Mouse (Mus musculus) hindbrain, embryonic 14.5 days (tissue): ENCODE results near the gene Mrps35. TPM values are rescaled to one million over a fixed set of nuclear protein-coding genes. Genes with fewer than 3 reads are reported as not detected.

Experiments
- ATAC-seq: fragments of 200-750 bp; cut with Nextera tagmentation; 2 replicates; pipeline ENCODE4 v1.8.0; 2017; ENCODE audit warnings: moderate number of reproducible peaks, mild to moderate bottlenecking, moderate TSS enrichment, moderate library complexity; ENCODE audit not compliant: low FRiP score
- DNase-seq: peaks from one replicate; pipeline ENCODE4 v3.0.0-alpha.2; 2015; ENCODE audit warnings: low spot score
- H3K27ac ChIP-seq: fragments of 300-500 bp; sonication (generic); 2 replicates; pipeline ENCODE4 v1.5.1; 2014; ENCODE audit warnings: mild to moderate bottlenecking, moderate library complexity
- H3K27me3 ChIP-seq: fragments of 300-500 bp; sonication (generic); 2 replicates; pipeline ENCODE4 v1.6.1; 2014; ENCODE audit warnings: mild to moderate bottlenecking, low read length, mixed read lengths; ENCODE audit not compliant: control insufficient read depth, insufficient read depth
- H3K36me3 ChIP-seq: fragments of 300-500 bp; sonication (generic); replicated peaks from 2 replicates; pipeline ENCODE4 v1.6.1; 2014; ENCODE audit not compliant: control insufficient read depth, insufficient read depth
- H3K4me1 ChIP-seq: fragments of 300-500 bp; sonication (generic); replicated peaks from 2 replicates; pipeline ENCODE4 v1.6.1; 2014; ENCODE audit warnings: antibody characterized with exemption, low read length, mixed read lengths; ENCODE audit not compliant: control insufficient read depth, insufficient read depth
- H3K4me2 ChIP-seq: fragments of 300-500 bp; sonication (generic); replicated peaks from 2 replicates; pipeline ENCODE4 v1.6.1; 2014; ENCODE audit warnings: mild to moderate bottlenecking, moderate library complexity
- H3K4me3 ChIP-seq: fragments of 300-500 bp; sonication (generic); replicated peaks from 2 replicates; pipeline ENCODE4 v1.5.1; 2014; ENCODE audit warnings: mild to moderate bottlenecking, low read length
- H3K9ac ChIP-seq: fragments of 300-500 bp; sonication (generic); 2 replicates; pipeline ENCODE4 v1.6.1; 2014
- H3K9me3 ChIP-seq: fragments of 300-500 bp; sonication (generic); 2 replicates; pipeline ENCODE4 v1.6.1; 2016; ENCODE audit warnings: low read length; ENCODE audit not compliant: control insufficient read depth
- WGBS: fragments of 180-500 bp; shearing (Covaris S2); extraction: QIAGEN DNeasy Blood & Tissue Kit; methylation state at CpG from one replicate; pipeline ENCODE4 v1.1.7; 2014; 5-methylcytosine and 5-hydroxymethylcytosine counted together
- polyA plus RNA-seq: library from polyadenylated mRNA; unstranded; fragments of >200 nt; fragmentation: Nextera tagmentation; extraction: Ambion mirVana; gene quantifications from 2 replicates; pipeline ENCODE4 v1.2.1, GENCODE M21; 2014

Gene Mrps35
- polyA plus RNA-seq, 1 experiment from 2014 or later = 76.8 TPM

DNA sequence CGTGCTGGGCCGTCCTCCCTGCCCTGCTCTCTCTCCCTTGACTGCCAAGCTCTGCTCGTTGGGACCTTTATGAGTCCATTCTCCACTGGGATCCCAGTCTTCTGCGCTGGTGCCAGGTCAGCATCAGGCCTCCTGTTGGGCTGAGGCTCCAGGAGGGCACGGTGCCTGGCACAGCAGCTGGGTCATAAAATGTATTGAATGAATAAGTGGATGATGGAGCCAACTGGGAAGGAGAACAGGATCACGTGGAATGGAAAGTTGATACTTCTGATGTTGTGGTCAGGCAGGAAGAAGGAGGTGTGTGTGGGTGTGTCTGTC lies 22.3 kb downstream of the Mrps35 start:
- no peaks in the 10 kb centered on the region for H3K4me1 ChIP-seq
- H3K9ac ChIP-seq = no peak overlapping the region
- H3K27me3 ChIP-seq = no peaks in the 10 kb centered on the region
- H3K27ac ChIP-seq = no peak overlapping the region
- H3K36me3 ChIP-seq = peaks cover 54% of the 10 kb centered on the region
- no peak for DNase-seq
- no peak overlapping the region for H3K4me2 ChIP-seq
- 88% methylated on average over 6 of the region's 6 CpGs for WGBS
- ATAC-seq = no peak
- H3K4me3 ChIP-seq = no peak overlapping the region
- no peaks in the 10 kb centered on the region for H3K9me3 ChIP-seq

DNA sequence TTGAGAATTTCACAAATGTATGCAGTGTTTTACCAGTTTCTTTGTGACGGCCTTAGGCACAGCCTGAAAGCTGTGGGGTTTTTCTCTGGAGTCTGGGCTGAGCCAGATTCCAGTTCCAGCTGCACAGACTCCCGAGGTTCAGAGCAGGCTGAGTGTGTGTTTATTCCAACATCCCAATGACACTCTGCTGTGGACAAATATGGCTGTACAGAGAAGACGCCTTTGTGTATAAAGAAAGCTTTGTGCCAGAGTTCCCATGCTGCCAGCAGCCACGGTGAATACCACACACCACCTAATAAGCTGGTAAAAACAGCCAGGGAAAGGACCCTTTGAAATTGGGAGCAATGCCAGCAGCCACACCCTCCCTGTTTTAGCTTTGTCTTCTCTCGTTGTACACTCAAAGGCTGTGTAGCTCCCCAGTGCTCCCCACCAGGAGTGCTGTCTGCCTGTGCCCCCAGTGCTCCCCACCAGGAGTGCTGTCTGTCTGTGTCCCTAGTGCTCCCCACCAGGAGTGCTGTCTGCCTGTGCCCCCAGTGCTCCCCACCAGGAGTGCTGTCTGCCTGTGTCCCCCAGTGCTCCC lies 33.3 kb downstream of the Mrps35 start:
- H3K27ac ChIP-seq = no peak overlapping the region
- no peak overlapping the region for H3K4me2 ChIP-seq
- no peak for ATAC-seq
- WGBS = 35% methylated on average over 5 of the region's 5 CpGs
- H3K9me3 ChIP-seq = no peaks in the 10 kb centered on the region
- no peak overlapping the region for H3K4me3 ChIP-seq
- no peaks in the 10 kb centered on the region for H3K27me3 ChIP-seq
- no peak overlapping the region for H3K9ac ChIP-seq
- DNase-seq = no peak
- no peaks in the 10 kb centered on the region for H3K4me1 ChIP-seq
- peaks cover 14% of the 10 kb centered on the region for H3K36me3 ChIP-seq

DNA sequence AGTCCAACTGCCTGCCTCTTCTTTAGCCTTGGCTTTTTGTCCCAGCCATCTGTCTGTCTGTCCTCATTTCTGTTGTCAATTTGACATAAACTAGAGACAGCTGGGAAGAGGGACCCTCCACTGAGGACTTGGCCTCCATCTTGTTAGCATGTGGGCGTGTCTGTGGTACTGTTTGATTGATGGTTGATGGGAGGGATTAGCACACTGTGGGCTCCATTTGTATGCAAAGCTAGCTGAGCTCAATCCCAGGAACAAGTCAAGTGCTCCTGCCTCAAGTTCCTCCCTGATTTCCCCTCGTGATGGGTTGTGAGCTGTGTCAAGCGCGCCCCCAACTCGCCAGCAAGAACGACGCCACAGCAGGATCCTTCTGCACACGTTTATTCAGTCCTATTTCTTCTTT lies 34.3 kb downstream of the Mrps35 start:
- no peaks in the 10 kb centered on the region for H3K27me3 ChIP-seq
- no peaks in the 10 kb centered on the region for H3K9me3 ChIP-seq
- DNase-seq (no peak), ATAC-seq (no peak)
- peaks cover 5% of the 10 kb centered on the region for H3K36me3 ChIP-seq
- H3K9ac ChIP-seq = no peak overlapping the region
- 77% methylated on average over 8 of the region's 8 CpGs for WGBS
- H3K27ac ChIP-seq = no peak overlapping the region
- H3K4me1 ChIP-seq = no peaks in the 10 kb centered on the region
- no peak overlapping the region for H3K4me2 ChIP-seq
- H3K4me3 ChIP-seq = no peak overlapping the region

DNA sequence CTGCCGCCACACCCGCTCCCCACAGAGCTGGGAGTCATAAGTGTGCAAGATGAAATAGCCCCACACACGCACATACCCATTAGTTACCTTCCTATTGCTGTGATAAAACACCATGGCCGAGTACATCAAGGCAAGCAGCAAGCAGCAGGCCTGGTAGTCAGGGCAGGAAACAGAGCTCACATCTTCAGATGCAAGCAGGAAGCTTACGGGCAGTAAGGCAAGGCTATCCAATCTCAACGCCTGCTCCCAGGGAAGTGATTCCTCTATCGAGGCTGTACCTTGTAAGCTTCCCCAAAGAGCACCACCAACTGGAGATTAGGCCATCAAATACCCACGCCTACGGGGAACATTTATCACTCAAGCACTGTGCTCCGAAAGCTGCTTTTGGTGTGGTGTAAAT lies 37.4 kb downstream of the Mrps35 start:
- no peak for DNase-seq
- Histone ChIP-seq H3K27ac (no peak overlapping the region), H3K9ac (no peak overlapping the region), H3K4me2 (no peak overlapping the region), H3K9me3 (no peaks in the 10 kb centered on the region), H3K4me3 (no peak overlapping the region), H3K4me1 (no peaks in the 10 kb centered on the region), H3K36me3 (no peaks in the 10 kb centered on the region; the same call in 1 of the 2 replicates), H3K27me3 (no peaks in the 10 kb centered on the region)
- 93% methylated on average over 10 of the region's 10 CpGs for WGBS
- ATAC-seq = no peak

DNA sequence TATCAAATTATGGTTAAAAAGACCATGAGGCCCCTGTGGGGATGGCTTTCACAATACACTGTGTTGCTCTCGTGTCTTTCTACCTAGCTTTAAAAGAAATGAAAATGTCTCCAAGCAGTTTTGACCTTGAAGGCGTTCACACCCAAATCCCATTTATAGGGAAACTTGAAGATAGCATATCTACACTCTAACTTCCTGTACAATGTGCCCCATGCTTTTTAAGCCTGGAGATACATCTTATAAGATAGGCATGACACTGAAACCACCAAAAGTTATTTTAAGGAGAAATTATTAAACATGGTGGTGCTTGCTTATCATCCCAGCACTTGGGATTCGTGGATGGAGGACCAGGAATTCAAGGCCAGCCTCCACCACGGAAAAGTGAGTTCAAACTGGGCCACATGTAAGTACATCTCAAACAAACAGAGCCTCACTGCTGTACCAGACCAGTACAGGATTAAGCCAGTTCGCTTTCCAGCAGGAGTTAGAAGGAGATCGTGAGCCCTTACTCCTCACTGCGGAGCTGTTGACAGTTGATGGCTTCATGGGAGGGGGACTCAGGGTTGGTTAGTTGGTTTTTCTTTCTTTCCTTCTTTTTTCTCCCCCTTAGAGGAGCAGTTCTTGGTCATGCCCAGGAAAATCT lies 43.0 kb downstream of the Mrps35 start:
- H3K4me2 ChIP-seq = no peak overlapping the region
- H3K9ac ChIP-seq = no peak overlapping the region
- H3K27me3 ChIP-seq = no peaks in the 10 kb centered on the region
- H3K4me3 ChIP-seq = no peak overlapping the region
- no peak for ATAC-seq
- H3K27ac ChIP-seq = no peak overlapping the region
- H3K36me3 ChIP-seq = no peaks in the 10 kb centered on the region
- peaks cover 10% of the 10 kb centered on the region for H3K4me1 ChIP-seq
- H3K9me3 ChIP-seq = no peaks in the 10 kb centered on the region
- WGBS = 64% methylated on average over 7 of the region's 7 CpGs
- no peak for DNase-seq

DNA sequence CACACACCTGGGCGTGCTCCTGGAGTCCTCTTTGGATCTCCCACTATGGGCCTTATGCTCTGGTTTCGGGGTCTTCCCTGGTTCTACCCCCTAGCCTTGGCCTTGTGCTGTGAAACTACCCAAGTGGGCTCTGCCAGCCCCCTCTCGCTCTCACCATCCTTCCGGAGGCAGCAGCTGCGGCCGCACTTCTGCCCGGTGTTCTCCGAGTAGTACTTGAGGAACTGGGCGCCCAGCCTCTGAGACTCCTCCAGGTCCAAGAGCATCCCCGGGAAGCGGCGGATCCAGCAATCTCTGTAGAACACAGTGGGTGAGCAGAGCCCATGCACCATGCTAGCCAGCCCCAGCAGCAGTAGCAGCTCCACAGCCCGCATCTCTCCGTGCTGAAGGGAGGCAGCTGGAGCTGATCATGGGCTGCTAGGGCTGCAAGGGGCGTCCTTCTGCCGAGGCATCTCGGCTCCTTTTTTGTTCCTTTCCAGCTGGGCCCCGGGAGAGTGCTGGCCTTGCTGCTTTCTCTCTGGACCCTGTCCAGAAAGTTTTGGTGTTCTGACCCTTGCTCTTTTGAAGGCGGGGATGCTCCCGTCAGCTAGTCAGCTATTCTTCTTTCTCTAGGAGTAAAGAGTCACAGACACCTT lies 44.1 kb downstream of the Mrps35 start, which contains the start of gene Mansc4:
Gene Mansc4 (minus strand): TSS at position 439 of the 632 bp plus-strand sequence.
- WGBS = 8% methylated on average over 20 of the region's 20 CpGs
- H3K4me2 ChIP-seq = peak within 1 kb of the TSS; percentile 57
- DNase-seq (peak; percentile 33), ATAC-seq (peak; percentile 14; the same call in 1 of the 2 replicates)
- H3K27ac ChIP-seq = no peak within 1 kb of the TSS
- H3K4me3 ChIP-seq = peak within 1 kb of the TSS; percentile 23
- H3K9me3 ChIP-seq = no peaks in the 10 kb centered on the region
- peaks cover 14% of the 10 kb centered on the region for H3K4me1 ChIP-seq
- peak within 1 kb of the TSS; percentile 45 for H3K9ac ChIP-seq
- no peaks in the 10 kb centered on the region for H3K27me3 ChIP-seq
- H3K36me3 ChIP-seq = no peaks in the 10 kb centered on the region

DNA sequence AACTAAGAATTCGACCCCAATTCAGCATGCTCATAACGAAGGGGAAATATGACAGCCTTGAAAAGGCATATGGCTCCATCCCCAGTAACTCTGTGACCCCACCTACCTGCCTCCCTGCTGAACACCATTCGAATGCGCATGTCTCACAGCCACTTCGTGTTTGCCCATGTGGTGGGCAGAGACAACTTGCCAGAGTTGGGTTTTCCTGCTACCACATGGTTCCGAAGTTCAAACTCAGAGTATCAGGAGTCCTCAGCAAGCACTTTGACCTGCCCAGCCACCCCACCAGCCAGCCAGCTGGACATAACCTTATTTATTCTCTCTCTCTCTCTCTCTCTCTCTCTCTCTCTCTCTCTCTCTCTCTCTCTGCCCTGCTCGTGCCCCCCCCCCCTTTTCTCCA lies 45.2 kb downstream of the Mrps35 start:
- no peaks in the 10 kb centered on the region for H3K9me3 ChIP-seq

DNA sequence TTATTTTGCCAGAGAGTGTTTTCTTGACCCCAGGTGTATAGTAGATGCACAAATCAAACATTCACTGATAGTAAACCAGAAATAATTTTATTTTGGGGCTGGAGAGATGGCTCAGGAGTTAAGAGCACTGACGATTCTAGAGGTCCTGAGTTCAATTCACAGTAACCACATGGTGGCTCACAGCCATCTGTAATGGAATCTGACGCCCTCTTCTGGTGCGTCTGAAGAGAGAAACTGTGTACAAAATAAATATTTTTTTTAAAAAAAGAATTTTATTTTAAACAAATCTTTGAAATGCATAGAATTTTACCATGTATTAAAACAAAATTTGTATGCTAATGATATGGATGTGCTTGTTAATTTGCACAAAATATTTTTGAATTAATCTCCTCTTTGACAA lies 46.0 kb downstream of the Mrps35 start:
- Histone ChIP-seq H3K27me3 (no peaks in the 10 kb centered on the region), H3K4me3 (no peak overlapping the region), H3K27ac (no peak overlapping the region), H3K4me1 (peaks cover 23% of the 10 kb centered on the region), H3K36me3 (no peaks in the 10 kb centered on the region), H3K9ac (no peak overlapping the region), H3K4me2 (no peak overlapping the region), H3K9me3 (no peaks in the 10 kb centered on the region)
- DNase-seq = no peak
- no peak for ATAC-seq
- WGBS = 83% methylated on average over 3 of the region's 3 CpGs

More for the DNA sequence above, 45.2 kb downstream of the Mrps35 start:
- H3K4me1 ChIP-seq = peaks cover 18% of the 10 kb centered on the region
- no peak overlapping the region for H3K9ac ChIP-seq
- DNase-seq (no peak), ATAC-seq (no peak)
- H3K4me2 ChIP-seq = no peak overlapping the region
- H3K4me3 ChIP-seq = no peak overlapping the region
- no peaks in the 10 kb centered on the region for H3K27me3 ChIP-seq
- 51% methylated on average over 6 of the region's 7 CpGs for WGBS
- no peak overlapping the region for H3K27ac ChIP-seq
- H3K36me3 ChIP-seq = no peaks in the 10 kb centered on the region

DNA sequence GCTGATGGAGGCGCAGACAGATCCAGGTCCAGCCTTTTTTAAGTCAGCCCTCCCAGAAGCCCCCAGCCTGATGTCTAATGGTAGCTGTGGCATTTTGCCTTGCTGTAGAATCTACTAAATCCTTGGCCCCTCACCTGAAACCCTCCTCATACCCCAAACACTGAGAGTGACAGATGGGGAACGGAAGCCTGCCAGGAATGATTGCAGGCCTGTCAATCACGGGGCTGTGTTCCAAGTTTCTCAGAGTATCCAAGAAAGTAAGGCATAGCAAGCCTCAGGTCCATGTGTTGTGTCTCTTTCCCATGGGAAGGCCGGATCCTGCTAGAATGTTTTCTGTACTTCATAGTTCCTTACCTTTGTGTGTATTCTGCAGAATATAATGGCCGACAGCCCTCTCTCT lies 47.6 kb downstream of the Mrps35 start:
- Histone ChIP-seq H3K9me3 (no peaks in the 10 kb centered on the region), H3K27ac (no peak overlapping the region), H3K4me2 (peak overlapping the region; percentile 95), H3K4me3 (peak overlapping the region; percentile 94), H3K9ac (0 out of 2 replicates have a peak overlapping the region, but pooled peaks have one; percentile 95), H3K36me3 (no peaks in the 10 kb centered on the region; the same call in 1 of the 2 replicates), H3K4me1 (peaks cover 36% of the 10 kb centered on the region), H3K27me3 (no peaks in the 10 kb centered on the region)
- WGBS = 71% methylated on average over 5 of the region's 5 CpGs
- DNase-seq = no peak
- ATAC-seq = no peak
